Mouse (Mus musculus) T-helper 1 cell (primary cell): ENCODE measurements around the gene Slc28a1.

Source experiments
- in situ Hi-C: fragments of 300-600 bp; cut with MboI, MseI; formaldehyde crosslinking; loops from one replicate; pipeline ENCODE4 v1.15.1; 2025; ENCODE audit warnings: high pct_unique_total_duplicates

Gene Slc28a1

GRCm38 (mm10) chr7:81114555-81114954 lies at the start of gene Slc28a1:
Slc28a1 (plus strand) TSS chr7:81114799.
- in situ Hi-C loops = no loop called here

GRCm38 (mm10) chr7:81066714-81067113 lies 47.9 kb upstream of the Slc28a1 start:
- in situ Hi-C loops = loop anchor here (5.0 kb wide), 1 partner anchor 179 kb away; no protein-coding TSS in a partner anchor

- in situ Hi-C loops = no loop called here
These were observed 42.1 kb upstream of the Slc28a1 start for GRCm38 (mm10) chr7:81072463-81072862.

GRCm38 (mm10) chr7:81073273-81073672 lies 41.3 kb upstream of the Slc28a1 start:
- in situ Hi-C loops = no loop called here

GRCm38 (mm10) chr7:81074546-81074945 lies 40.1 kb upstream of the Slc28a1 start:
- in situ Hi-C loops = no loop called here

- in situ Hi-C loops = no loop called here
These were observed 39.3 kb upstream of the Slc28a1 start for GRCm38 (mm10) chr7:81075299-81075698.

- in situ Hi-C loops = no loop called here
These were observed 38.9 kb upstream of the Slc28a1 start for GRCm38 (mm10) chr7:81075732-81076131.

GRCm38 (mm10) chr7:81077009-81077408 lies 37.6 kb upstream of the Slc28a1 start:
- in situ Hi-C loops = no loop called here

GRCm38 (mm10) chr7:81078740-81079139 lies 35.9 kb upstream of the Slc28a1 start:
- in situ Hi-C loops = no loop called here

- in situ Hi-C loops = no loop called here
These were observed 21.1 kb upstream of the Slc28a1 start for GRCm38 (mm10) chr7:81093420-81093965.

- in situ Hi-C loops = no loop called here
These were observed 20.4 kb upstream of the Slc28a1 start for GRCm38 (mm10) chr7:81094104-81094757.

GRCm38 (mm10) chr7:81100341-81100740 lies 14.3 kb upstream of the Slc28a1 start:
- in situ Hi-C loops = no loop called here

- in situ Hi-C loops = no loop called here
These were observed 11.7 kb upstream of the Slc28a1 start for GRCm38 (mm10) chr7:81102854-81103253.

GRCm38 (mm10) chr7:81105525-81105924 lies 9.1 kb upstream of the Slc28a1 start:
- in situ Hi-C loops = no loop called here

- in situ Hi-C loops = no loop called here
These were observed 6.4 kb upstream of the Slc28a1 start for GRCm38 (mm10) chr7:81108226-81108625.

- in situ Hi-C loops = no loop called here
These were observed 4.6 kb upstream of the Slc28a1 start for GRCm38 (mm10) chr7:81109717-81110651.

GRCm38 (mm10) chr7:81110791-81111190 lies 3.8 kb upstream of the Slc28a1 start:
- in situ Hi-C loops = no loop called here

- in situ Hi-C loops = no loop called here
These were observed 2.9 kb upstream of the Slc28a1 start for GRCm38 (mm10) chr7:81111729-81112128.

GRCm38 (mm10) chr7:81112686-81113360 lies 1.8 kb upstream of the Slc28a1 start:
- in situ Hi-C loops = no loop called here

- in situ Hi-C loops = no loop called here
These were observed 6.5 kb downstream of the Slc28a1 start for GRCm38 (mm10) chr7:81121099-81121498.

GRCm38 (mm10) chr7:81122808-81123207 lies 8.2 kb downstream of the Slc28a1 start:
- in situ Hi-C loops = no loop called here

GRCm38 (mm10) chr7:81123553-81123952 lies 9.0 kb downstream of the Slc28a1 start:
- in situ Hi-C loops = no loop called here
